Mouse (Mus musculus): ENCODE data around the gene Trpc4.

Trpc4 gene

DNA sequence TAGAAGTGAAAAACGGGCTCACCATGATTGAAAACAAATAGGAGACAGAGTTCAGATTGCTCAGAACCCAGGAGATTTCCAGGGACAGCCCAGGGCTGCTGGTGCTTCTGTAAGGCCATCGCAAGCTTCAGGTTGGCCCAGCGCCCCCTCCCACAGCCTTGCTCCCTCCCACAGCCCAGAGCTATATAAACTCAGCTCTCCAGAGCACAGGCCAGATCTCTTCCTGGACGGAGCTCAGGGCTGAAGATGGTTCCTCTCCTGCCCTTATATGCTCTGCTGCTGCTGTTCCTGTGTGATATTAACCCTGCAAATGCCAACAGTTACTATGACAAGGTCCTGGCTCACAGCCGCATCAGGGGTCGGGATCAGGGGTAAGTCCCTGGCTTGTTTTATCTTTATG lies 205.1 kb downstream of the Trpc4 start, which contains the start of gene Postn:
Gene Postn, plus strand, starts transcription at position 213 of the 400 bp plus-strand sequence.
- no peak for TF ChIP-seq GATA4 (IDR thresholded peaks at IDR 0.05; ENCODE audit: insufficient replicate concordance, low read length)

GRCm38 (mm10) chr3:54361656-54362055 lies 205.8 kb downstream of the Trpc4 start:
- no peak for TF ChIP-seq GATA4 (IDR thresholded peaks at IDR 0.05; ENCODE audit: insufficient replicate concordance, low read length)
